Mouse (Mus musculus) neural tube, embryonic 12.5 days (tissue): ENCODE measurements around the gene Arf6. TPM values are rescaled to one million over a fixed set of nuclear protein-coding genes. Genes with fewer than 3 reads are reported as not detected.
"Not testable (repeated sequence)": the region's sequence is repeated elsewhere in the genome, so short reads cannot be mapped to it uniquely, and the experiment has no call there.

Source experiments
- ATAC-seq: fragments of 200-750 bp; cut with Nextera tagmentation; 2 replicates; pipeline ENCODE4 v1.8.0; 2017; ENCODE audit warnings: low read depth, mild to moderate bottlenecking, moderate TSS enrichment, moderate library complexity; ENCODE audit not compliant: low FRiP score
- H3K27ac ChIP-seq: fragments of 300-500 bp; sonication (generic); 2 replicates; pipeline ENCODE4 v1.5.1; 2016
- H3K27me3 ChIP-seq: fragments of 300-500 bp; sonication (generic); replicated peaks from 2 replicates; pipeline ENCODE4 v1.6.1; 2016; ENCODE audit warnings: mild to moderate bottlenecking
- H3K36me3 ChIP-seq: fragments of 300-500 bp; sonication (generic); 2 replicates; pipeline ENCODE4 v1.6.1; 2016; ENCODE audit warnings: mild to moderate bottlenecking
- H3K4me1 ChIP-seq: fragments of 300-500 bp; sonication (generic); 2 replicates; pipeline ENCODE4 v1.6.1; 2016
- H3K4me2 ChIP-seq: fragments of 300-500 bp; sonication (generic); replicated peaks from 2 replicates; pipeline ENCODE4 v1.6.1; 2016; ENCODE audit warnings: mild to moderate bottlenecking
- H3K4me3 ChIP-seq: fragments of 300-500 bp; sonication (generic); 2 replicates; pipeline ENCODE4 v1.5.1; 2016
- H3K9ac ChIP-seq: fragments of 300-500 bp; sonication (generic); 2 replicates; pipeline ENCODE4 v1.6.1; 2016; ENCODE audit warnings: mild to moderate bottlenecking
- H3K9me3 ChIP-seq: fragments of 300-500 bp; sonication (generic); 2 replicates; pipeline ENCODE4 v1.6.1; 2016; ENCODE audit warnings: mild to moderate bottlenecking
- WGBS: fragments of 180-500 bp; shearing (Covaris S2); methylation state at CpG from one replicate; pipeline ENCODE4 v1.1.7; 2016; 5-methylcytosine and 5-hydroxymethylcytosine counted together
- polyA plus RNA-seq: library from polyadenylated mRNA; unstranded; fragments of >200 nt; fragmentation: Nextera tagmentation; extraction: Ambion mirVana; gene quantifications from 2 replicates; pipeline ENCODE4 v1.2.1, GENCODE M21; 2016

Gene Arf6
- polyA plus RNA-seq, 1 experiment from 2014 or later: 60.3 TPM

DNA sequence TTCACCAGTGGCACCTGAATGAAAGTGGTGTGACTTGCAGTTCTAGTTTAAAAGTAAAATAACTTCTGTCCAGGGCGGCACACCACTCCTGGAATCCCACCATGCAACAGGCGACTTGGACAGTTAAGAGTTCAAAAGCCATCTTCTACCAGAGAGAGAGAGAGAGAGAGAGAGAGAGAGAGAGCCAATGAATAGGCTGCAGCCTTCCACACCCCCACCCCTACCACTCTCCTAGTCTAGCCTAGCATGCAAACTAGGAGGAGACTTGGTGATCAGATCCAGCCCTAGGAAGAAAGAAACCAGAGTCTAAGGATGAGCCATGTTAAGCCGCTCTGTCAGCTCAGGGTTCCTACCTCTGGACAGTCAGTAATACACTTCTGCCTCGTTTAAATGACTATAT lies 9.6 kb upstream of the Arf6 start:
- Histone ChIP-seq H3K9me3 (no peaks in the 10 kb centered on the region), H3K4me1 (peaks cover 11% of the 10 kb centered on the region; the same call in 1 of the 2 replicates), H3K4me3 (no peak overlapping the region), H3K36me3 (no peaks in the 10 kb centered on the region), H3K4me2 (peak overlapping the region; percentile 67), H3K27ac (no peak overlapping the region), H3K27me3 (no peaks in the 10 kb centered on the region), H3K9ac (no peak overlapping the region)
- WGBS: 40% methylated on average over 4 of the region's 4 CpGs
- no peak for ATAC-seq

DNA sequence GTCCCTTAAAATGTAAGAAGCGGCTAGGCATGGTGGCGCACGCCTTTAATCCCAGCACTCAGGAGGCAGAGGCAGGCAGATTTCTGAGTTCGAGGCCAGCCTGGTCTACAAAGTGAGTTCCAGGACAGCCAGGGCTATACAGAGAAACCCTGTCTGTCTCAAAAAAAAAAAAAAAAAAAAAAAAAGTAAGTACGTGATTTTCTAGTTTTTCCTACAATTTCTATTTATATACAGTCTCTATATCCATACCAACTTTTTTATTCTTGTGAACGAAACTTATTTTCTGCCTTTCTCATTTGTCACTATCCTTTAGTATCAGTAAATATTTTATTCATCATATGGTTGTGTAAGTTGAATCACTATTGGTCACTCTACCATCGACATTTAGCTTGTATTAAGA lies 8.8 kb upstream of the Arf6 start:
- not testable (repeated sequence) for H3K9ac ChIP-seq, H3K27ac ChIP-seq, H3K9me3 ChIP-seq, H3K4me3 ChIP-seq, ATAC-seq, H3K4me2 ChIP-seq, H3K36me3 ChIP-seq, H3K27me3 ChIP-seq
- H3K4me1 ChIP-seq: peaks cover 11% of the 10 kb centered on the region; the same call in 1 of the 2 replicates
- WGBS: 93% methylated on average over 7 of the region's 7 CpGs

GRCm38 (mm10) chr12:69363899-69364762 lies 7.8 kb upstream of the Arf6 start:
- WGBS: 6% methylated on average over 32 of the region's 32 CpGs
- Histone ChIP-seq H3K4me3 (peak overlapping the region; percentile 47), H3K4me1 (peaks cover 11% of the 10 kb centered on the region; the same call in 1 of the 2 replicates), H3K4me2 (peak overlapping the region; percentile 69), H3K9me3 (no peaks in the 10 kb centered on the region), H3K36me3 (no peaks in the 10 kb centered on the region), H3K9ac (peak overlapping the region; percentile 61), H3K27me3 (no peaks in the 10 kb centered on the region), H3K27ac (no peak overlapping the region)
- no peak for ATAC-seq

GRCm38 (mm10) chr12:69365757-69366156 lies 6.2 kb upstream of the Arf6 start:
- ATAC-seq: no peak
- WGBS: 79% methylated on average over 7 of the region's 7 CpGs
- Histone ChIP-seq H3K9me3 (no peaks in the 10 kb centered on the region), H3K27me3 (no peaks in the 10 kb centered on the region), H3K9ac (no peak overlapping the region), H3K4me1 (peaks cover 11% of the 10 kb centered on the region; the same call in 1 of the 2 replicates), H3K36me3 (no peaks in the 10 kb centered on the region), H3K4me3 (no peak overlapping the region), H3K27ac (no peak overlapping the region), H3K4me2 (no peak overlapping the region)

GRCm38 (mm10) chr12:69366424-69366823 lies 5.5 kb upstream of the Arf6 start:
- Histone ChIP-seq H3K4me1 (peaks cover 11% of the 10 kb centered on the region; the same call in 1 of the 2 replicates), H3K4me2 (no peak overlapping the region), H3K27me3 (no peaks in the 10 kb centered on the region), H3K36me3 (no peaks in the 10 kb centered on the region), H3K9ac (no peak overlapping the region), H3K4me3 (no peak overlapping the region), H3K27ac (no peak overlapping the region), H3K9me3 (no peaks in the 10 kb centered on the region)
- no peak for ATAC-seq

- H3K27me3 ChIP-seq: no peaks in the 10 kb centered on the region
- no peak overlapping the region for H3K4me3 ChIP-seq
- no peak overlapping the region for H3K27ac ChIP-seq
- H3K36me3 ChIP-seq: no peaks in the 10 kb centered on the region
- 61% methylated on average over 2 of the region's 2 CpGs for WGBS
- peaks cover 7% of the 10 kb centered on the region; the same call in 1 of the 2 replicates for H3K4me1 ChIP-seq
- H3K9me3 ChIP-seq: no peaks in the 10 kb centered on the region
- no peak overlapping the region for H3K4me2 ChIP-seq
- no peak overlapping the region for H3K9ac ChIP-seq
- ATAC-seq: no peak
These were observed 4.4 kb upstream of the Arf6 start for GRCm38 (mm10) chr12:69367557-69367956.

- no peak for ATAC-seq
- WGBS: 18% methylated on average over 7 of the region's 7 CpGs
- peak overlapping the region; percentile 53; the same call in 1 of the 2 replicates for H3K27ac ChIP-seq
- peak overlapping the region; percentile 99 for H3K4me3 ChIP-seq
- peak overlapping the region; percentile 99 for H3K9ac ChIP-seq
- peaks cover 17% of the 10 kb centered on the region for H3K4me1 ChIP-seq
- H3K4me2 ChIP-seq: peak overlapping the region; percentile 95
- H3K9me3 ChIP-seq: no peaks in the 10 kb centered on the region
- H3K36me3 ChIP-seq: no peaks in the 10 kb centered on the region
- H3K27me3 ChIP-seq: no peaks in the 10 kb centered on the region
These were observed 1.0 kb upstream of the Arf6 start for GRCm38 (mm10) chr12:69370936-69371335.

DNA sequence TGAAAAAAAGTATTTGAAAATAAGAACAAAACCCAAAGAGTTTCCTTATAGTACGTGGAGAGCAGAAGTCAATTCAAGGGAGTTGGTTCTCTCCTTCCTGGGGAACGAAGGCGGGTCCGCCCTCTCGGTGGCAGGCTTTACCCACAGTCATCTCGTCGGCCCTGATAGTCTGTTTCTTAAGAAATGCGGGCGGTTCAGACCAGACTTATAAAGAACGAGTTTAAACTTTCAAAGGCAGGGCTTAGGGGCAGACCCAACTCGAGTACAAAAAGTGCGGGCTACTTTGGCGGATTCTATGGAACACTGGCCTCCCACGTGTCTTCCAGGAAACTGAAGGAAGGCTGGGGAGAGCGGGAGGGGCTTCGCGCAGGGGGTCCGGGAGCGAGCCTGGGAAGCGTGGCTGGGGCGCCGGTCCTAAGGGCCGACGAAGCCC lies 513 bp upstream of the Arf6 start:
- Histone ChIP-seq H3K36me3 (no peaks in the 10 kb centered on the region), H3K9ac (peak overlapping the region; percentile 99), H3K4me2 (peak overlapping the region; percentile 95), H3K27ac (peak overlapping the region; percentile 53), H3K27me3 (no peaks in the 10 kb centered on the region), H3K4me3 (peak overlapping the region; percentile 99), H3K9me3 (no peaks in the 10 kb centered on the region), H3K4me1 (peaks cover 17% of the 10 kb centered on the region)
- under 1% methylated on average over 24 of the region's 24 CpGs for WGBS
- ATAC-seq: peak; percentile 85; the same call in 1 of the 2 replicates

DNA sequence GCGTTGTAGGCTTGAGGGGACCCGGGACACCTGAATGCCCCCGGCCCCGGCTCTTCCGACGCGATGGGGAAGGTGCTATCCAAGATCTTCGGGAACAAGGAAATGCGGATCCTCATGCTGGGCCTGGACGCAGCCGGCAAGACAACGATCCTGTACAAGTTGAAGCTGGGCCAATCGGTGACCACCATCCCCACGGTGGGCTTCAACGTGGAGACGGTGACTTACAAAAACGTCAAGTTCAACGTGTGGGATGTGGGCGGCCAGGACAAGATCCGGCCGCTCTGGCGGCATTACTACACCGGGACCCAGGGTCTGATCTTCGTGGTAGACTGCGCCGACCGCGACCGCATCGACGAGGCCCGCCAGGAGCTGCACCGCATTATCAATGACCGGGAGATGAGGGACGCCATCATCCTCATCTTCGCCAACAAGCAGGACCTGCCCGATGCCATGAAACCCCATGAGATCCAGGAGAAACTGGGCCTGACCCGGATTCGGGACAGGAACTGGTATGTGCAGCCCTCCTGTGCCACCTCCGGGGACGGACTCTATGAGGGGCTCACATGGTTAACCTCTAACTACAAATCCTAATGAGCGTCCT lies 881 bp downstream of the Arf6 start:
- ATAC-seq: no peak
- WGBS: under 1% methylated on average over 42 of the region's 42 CpGs
- peak overlapping the region; percentile 99 for H3K9ac ChIP-seq
- peak overlapping the region; percentile 82 for H3K27ac ChIP-seq
- H3K4me3 ChIP-seq: peak overlapping the region; percentile 99
- H3K4me2 ChIP-seq: peak overlapping the region; percentile 95
- H3K4me1 ChIP-seq: peaks cover 17% of the 10 kb centered on the region
- H3K9me3 ChIP-seq: no peaks in the 10 kb centered on the region
- no peaks in the 10 kb centered on the region for H3K27me3 ChIP-seq
- no peaks in the 10 kb centered on the region for H3K36me3 ChIP-seq

DNA sequence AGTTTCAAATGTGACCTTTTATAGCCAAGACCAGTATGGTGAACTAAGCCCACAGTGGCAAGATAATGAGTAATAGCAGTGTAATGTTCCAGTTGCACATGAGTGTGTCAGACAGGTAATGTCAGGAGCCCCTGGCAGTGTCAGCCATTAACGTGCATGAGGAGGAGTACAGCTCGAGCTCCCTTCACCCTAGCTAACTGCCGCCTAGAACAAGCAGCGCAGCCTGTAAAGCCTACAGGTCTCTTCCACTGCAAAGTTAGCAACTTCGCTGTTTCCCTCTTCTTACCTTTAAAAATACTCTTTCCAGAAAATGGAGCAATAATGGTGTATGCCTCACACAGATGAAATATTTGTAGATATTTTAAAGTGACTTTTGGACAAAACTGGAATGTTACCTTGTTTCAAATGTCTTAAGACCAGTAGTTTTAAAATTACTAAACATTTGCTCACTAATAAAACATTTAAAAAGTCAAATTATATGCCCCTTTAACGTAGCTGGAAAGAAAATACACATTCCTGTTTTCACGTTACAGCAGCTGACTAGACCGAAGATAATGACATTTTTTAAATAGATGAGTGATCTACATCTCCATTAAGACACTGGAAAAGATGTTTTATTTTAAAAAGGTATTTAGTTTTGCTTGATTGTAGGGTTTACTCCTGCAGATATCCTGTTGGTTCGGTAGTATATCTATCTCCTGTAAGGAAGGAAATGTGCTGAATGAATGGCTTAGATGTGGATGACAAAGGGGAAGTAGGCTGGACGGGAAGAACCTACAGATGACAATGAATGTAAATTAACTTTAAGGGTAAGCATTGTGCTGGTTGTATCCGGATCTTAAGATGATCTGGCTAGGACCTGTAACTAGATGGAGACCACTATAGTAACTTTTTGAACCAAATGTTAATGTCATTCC lies 2.2 kb downstream of the Arf6 start:
- Histone ChIP-seq H3K4me3 (peak overlapping the region; percentile 99), H3K4me2 (peak overlapping the region; percentile 95), H3K4me1 (peaks cover 17% of the 10 kb centered on the region), H3K27me3 (no peaks in the 10 kb centered on the region), H3K27ac (no peak overlapping the region), H3K9ac (peak overlapping the region; percentile 99), H3K9me3 (no peaks in the 10 kb centered on the region), H3K36me3 (no peaks in the 10 kb centered on the region)
- 51% methylated on average over 11 of the region's 11 CpGs for WGBS
- no peak for ATAC-seq

DNA sequence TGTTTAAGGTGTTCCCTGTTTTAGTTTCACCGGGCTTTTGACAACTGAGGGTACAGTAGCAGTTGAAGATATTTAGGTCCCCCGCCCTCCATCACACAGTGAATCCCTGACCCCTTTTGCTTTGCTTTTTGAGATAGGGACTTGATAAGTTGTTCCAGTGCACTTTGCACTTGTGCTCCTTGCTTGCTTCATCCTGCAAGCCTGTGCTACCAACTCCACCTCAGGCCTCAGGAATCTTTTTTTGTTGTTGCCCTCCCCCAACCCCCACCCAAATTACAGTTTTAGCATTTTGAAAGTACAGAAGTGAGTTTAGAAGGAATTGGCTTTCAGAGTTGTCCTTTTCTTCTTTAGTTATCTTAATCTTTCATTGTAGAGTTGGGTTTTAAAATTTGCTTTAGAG lies 4.2 kb downstream of the Arf6 start:
- Histone ChIP-seq H3K9ac (no peak overlapping the region), H3K27me3 (no peaks in the 10 kb centered on the region), H3K4me2 (no peak overlapping the region), H3K36me3 (no peaks in the 10 kb centered on the region), H3K27ac (no peak overlapping the region), H3K4me3 (no peak overlapping the region), H3K4me1 (peaks cover 17% of the 10 kb centered on the region), H3K9me3 (no peaks in the 10 kb centered on the region)
- no peak for ATAC-seq
- WGBS: 85% methylated on average over 2 of the region's 2 CpGs

DNA sequence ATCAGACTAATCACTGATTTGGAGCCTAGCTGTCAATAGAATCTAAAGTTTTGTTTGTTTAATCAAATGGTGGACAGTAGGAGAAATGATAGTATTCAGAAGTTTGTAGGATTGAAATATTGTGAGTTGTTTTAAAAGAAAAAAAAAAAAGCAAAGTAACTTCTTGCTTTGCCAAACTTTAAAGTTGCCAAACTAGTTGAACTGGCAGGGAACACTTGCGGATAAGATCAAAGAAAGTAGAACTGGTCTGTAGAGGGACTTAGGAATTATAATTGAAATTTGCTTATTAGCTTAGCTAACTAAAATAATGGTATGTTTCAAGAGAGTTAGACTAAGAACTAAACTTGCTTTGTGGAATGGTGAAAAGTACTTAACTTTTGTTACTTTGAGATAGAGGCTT lies 5.2 kb downstream of the Arf6 start:
- 96% methylated on average over 1 of the region's 1 CpGs for WGBS
- Histone ChIP-seq H3K27me3 (no peaks in the 10 kb centered on the region), H3K4me1 (peaks cover 17% of the 10 kb centered on the region), H3K9me3 (no peaks in the 10 kb centered on the region), H3K4me3 (no peak overlapping the region), H3K9ac (no peak overlapping the region), H3K4me2 (no peak overlapping the region), H3K36me3 (no peaks in the 10 kb centered on the region), H3K27ac (no peak overlapping the region)
- no peak for ATAC-seq
